Mouse (Mus musculus) frontal cortex, postnatal 14 days (tissue): ENCODE data around the gene Trem3.

Source experiments
- DNase-seq, 2 experiments: peaks; one replicate each; pipeline ENCODE4 v3.0.0; 2022; ENCODE audit warnings: low spot score in 2 of 2

The Trem3 gene

DNA sequence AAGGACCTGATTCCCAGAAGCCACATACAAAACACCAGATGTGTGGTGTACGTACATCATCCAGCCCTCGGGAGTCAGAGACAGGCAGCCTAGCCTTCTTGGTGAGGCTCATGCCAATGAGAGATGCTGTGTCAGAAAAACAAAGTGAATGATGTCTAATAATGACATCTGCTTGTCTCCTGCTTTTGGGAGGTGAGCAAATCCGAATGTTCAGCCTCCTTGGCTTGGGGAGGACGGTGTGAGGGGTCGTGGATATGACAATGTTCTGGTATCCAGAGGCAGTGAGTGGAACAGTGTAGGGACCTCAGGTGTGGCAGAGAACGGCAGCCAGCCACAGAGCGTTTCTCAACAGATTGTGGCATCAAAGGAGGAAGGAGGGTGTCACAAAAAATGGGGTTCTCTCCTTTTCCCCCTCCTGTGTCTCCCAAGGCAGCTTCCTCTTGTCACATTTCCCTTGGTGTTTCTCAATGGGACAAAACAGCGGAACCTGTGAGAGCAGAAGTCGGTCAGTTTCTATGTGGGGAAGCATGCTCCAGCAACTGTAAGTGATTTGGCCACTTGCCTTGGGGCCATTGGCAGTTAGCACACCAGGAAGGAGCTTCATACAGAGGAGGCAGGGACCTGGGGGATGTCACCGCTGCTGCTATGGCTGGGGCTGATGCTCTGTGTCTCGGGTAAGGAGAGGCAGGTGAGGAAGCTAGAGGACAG, at the start of gene Trem3:
Gene Trem3 (plus strand): TSS at position 557 of the 708 bp plus-strand sequence.
- DNase-seq = no peak

GRCm38 (mm10) chr17:48203086-48203485, 44.5 kb upstream of the Trem3 start:
- no peak for DNase-seq

GRCm38 (mm10) chr17:48212596-48212995, 35.0 kb upstream of the Trem3 start:
- no peak for DNase-seq

- DNase-seq = no peak
These were observed 34.1 kb upstream of the Trem3 start for GRCm38 (mm10) chr17:48213511-48213910.

GRCm38 (mm10) chr17:48215429-48215828, 32.1 kb upstream of the Trem3 start:
- DNase-seq = no peak

- DNase-seq = no peak
These were observed 16.9 kb upstream of the Trem3 start for GRCm38 (mm10) chr17:48230680-48231079.

DNA sequence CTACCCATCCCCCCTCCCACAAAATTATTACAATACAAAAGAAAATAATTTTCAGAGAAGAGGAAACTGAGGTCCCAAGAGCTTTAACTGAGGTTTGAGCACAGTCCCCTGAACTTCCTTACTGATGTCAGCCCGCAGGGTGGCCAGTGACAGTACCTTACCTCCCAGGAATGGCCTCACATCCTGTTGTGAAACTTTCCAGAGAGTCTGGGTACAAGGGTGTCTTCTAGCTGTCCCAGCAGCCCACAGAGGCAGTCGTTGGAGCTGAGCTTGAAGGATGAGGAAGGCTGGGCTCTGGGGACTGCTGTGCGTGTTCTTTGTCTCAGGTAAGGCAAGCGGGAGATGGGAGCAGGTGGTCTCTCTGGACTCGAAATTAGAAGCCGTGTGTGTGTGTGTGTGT, 15.1 kb upstream of the Trem3 start, which contains the start of gene Trem1:
Gene Trem1 (plus strand): TSS at position 251 of the 400 bp plus-strand sequence.
- DNase-seq = no peak

GRCm38 (mm10) chr17:48233789-48234188, 13.8 kb upstream of the Trem3 start:
- no peak for DNase-seq

DNA sequence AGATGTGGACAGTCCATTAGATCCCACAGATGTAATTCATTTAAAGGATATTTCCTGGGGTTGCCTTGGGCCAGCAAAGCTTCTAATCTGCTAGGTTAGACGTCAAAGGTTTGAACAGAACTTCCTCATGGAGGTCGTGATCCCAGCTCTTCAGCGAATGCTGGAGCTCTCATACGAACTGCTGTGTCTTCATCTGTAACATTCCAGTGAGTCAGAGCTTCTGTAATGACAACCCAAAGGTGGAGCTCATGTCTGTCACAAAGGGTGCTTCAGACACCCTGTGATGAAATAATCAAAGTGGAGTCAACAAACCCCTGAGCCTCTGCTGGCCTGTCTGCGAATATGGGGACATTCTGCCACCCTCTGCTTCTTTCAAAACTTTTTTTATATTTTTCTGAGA, 13.0 kb upstream of the Trem3 start:
- no peak for DNase-seq

GRCm38 (mm10) chr17:48235773-48236370, 11.7 kb upstream of the Trem3 start:
- no peak for DNase-seq

GRCm38 (mm10) chr17:48237621-48238020, 10.0 kb upstream of the Trem3 start:
- no peak for DNase-seq

DNA sequence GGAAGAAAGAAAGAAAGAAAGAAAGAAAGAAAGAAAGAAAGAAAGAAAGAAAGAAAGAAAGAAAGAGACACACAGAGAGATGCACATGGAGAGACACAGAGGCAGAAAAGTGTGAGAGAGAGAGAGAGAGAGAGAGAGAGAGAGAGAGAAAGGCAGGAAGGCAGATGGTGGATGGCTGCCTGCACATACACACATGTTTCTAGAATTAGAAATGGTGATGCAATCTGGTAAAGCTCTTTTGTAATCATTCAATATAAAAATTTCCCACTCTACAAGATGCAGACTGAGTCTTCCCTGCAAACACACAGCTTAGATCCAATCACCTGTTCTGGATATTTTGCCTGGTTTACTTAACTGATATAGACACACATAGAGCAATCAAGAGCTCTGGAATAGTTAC, 1.5 kb downstream of the Trem3 start:
- DNase-seq = no peak

DNA sequence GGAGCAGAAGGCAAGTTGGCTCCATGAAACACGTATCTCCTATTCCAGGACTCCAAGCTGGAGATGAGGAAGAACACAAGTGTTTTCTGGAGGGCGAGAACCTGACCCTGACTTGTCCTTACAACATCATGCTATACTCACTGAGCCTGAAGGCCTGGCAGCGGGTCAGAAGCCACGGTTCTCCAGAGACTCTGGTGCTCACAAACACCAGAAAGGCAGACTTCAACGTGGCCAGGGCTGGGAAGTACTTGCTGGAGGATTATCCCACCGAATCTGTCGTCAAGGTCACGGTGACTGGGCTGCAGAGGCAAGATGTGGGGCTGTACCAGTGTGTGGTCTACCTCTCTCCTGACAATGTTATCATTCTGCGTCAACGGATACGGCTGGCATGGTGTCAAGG, 1.9 kb downstream of the Trem3 start:
- no peak for DNase-seq

DNA sequence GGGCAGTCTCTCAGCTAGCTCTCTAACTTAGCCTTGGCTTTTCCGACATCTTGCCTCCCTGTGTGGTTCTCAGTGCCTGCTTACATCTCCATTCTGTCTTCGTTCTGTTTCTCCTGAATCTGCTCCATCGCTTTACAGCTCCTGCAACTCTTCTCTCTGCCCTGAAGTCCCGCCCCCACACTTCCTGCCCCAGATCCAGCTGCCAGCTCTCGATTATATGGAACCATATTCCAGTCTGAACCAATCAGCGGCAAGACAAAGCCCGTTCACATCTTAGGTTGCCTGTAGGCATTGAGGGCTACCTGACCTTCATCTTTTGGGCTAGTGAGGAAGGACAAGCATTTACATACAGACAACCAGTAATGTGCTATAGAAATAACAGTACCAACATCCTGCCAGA, 3.1 kb downstream of the Trem3 start:
- DNase-seq = no peak

- DNase-seq = no peak
These were observed 9.0 kb downstream of the Trem3 start for GRCm38 (mm10) chr17:48256575-48256974.

DNA sequence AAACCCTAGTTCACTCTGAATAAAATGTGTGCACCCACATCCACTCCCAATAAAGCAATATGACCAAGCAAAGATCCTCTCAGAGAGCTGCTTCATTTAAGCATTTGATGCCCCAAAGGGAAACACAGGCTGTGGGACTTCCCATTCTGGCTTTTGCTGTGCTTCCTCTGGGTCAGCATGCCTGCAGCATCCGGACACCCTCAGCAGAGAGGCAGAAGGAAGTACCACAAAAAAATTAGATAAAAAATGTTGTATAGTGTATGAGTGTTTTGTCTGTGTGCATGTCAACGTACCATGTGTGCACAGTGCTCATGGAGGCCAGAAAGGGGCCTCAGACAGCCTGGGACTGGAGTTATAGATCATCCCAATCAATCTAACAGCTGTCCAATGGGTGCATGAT, 14.3 kb downstream of the Trem3 start:
- no peak for DNase-seq

DNA sequence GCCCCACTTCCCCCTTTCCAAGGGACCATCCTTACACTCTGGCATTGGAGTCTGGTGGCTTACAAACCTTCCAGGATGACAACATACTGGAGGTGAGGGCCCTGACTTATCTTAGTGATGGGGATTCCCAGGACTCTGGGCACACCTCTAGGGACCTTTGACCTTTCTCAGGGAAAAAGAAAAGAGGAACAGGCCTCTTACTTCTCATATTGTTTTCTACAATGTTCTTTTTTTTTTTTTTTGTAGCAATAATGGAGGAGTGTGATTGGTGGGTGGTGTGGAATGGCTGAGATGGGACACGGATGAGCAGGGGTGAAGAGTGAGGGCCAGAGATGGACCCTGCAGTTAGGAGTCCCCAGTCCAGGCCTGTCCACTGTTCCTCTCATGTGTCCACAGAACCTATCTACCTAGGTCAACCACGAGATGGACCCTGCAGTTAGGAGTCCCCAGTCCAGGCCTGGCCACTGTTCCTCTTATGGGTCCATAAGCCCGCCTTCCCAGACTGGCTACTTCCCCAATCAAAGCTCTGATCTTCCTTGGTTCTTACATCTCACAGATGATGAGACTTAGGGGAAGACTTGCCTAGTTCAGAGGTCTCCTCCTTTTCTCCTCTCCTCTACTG, 16.3 kb downstream of the Trem3 start, which contains the start of gene Treml4:
Gene Treml4 (plus strand): TSS at position 555 of the 622 bp plus-strand sequence.
- DNase-seq = no peak

DNA sequence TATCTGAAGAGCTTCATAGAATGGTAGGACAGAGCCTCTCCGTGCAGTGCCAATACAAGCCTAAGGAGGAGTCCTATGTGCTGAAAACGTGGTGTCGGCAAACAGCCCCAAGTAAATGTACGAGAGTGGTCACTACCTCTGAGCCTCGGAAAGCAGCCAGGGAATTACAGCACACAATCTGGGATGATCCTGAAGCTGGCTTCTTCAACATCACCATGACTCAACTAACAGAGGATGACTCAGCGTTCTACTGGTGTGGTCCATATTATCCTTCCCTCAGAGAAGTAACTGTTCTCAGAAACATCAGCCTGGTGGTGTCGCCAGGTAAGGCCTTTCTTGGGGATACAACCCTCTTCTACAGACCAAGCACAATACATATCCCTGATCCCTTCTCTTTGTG, 17.1 kb downstream of the Trem3 start:
- no peak for DNase-seq

GRCm38 (mm10) chr17:48266138-48266537, 18.6 kb downstream of the Trem3 start:
- DNase-seq = no peak

GRCm38 (mm10) chr17:48266610-48267304, 19.2 kb downstream of the Trem3 start:
- no peak for DNase-seq

DNA sequence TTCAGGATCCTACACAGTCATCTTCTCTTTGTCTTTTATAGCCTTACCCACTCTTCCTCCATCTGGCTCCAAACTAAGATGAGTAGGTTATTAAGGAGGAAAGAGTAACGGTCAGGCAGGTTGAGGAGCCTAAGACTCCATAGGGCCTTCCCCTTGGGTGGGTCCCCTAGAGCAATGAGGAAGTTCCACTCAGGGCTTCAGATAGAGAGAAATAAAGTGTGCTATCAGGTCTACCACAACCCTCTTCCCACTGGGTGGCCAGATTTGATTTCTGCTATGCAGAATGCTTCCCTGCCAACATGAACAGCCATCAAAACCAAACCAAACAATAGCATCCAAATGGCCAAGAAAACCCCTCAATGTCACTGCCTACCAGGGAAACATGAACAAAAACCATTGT, 20.0 kb downstream of the Trem3 start:
- DNase-seq = no peak

DNA sequence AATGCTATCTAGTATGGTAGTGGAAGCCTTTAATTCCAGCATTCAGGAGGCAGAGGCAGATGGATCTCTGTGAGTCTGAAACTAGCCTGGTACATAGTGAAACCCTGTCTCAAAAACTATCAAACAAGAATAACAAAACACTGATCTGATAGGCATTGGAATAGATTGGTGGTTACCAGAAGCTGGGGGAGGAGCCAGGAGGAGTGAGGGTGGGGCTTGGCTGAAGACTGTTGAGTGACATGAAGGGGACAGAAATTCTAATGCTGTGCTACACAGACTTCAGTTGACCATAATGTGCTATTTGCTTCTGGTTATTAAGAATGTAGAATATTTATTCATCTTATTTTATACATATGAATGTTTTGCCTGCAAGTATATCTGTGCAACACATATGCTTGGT, 20.7 kb downstream of the Trem3 start:
- DNase-seq = no peak
